Mouse (Mus musculus): ENCODE data around the gene Efcab11.

Efcab11 gene

GRCm38 (mm10) chr12:99756213-99756612, 128.0 kb downstream of the Efcab11 start:
- DNase-seq (ENCODE audit: low spot score): no peak

GRCm38 (mm10) chr12:99752986-99753385, 131.3 kb downstream of the Efcab11 start:
- no peak for DNase-seq (ENCODE audit: low spot score)

GRCm38 (mm10) chr12:99749391-99749790, 134.8 kb downstream of the Efcab11 start:
- DNase-seq (ENCODE audit: low spot score): no peak

- DNase-seq (ENCODE audit: low spot score): no peak
Measured at GRCm38 (mm10) chr12:99741631-99742030, 142.6 kb downstream of the Efcab11 start.

GRCm38 (mm10) chr12:99739211-99739610, 145.0 kb downstream of the Efcab11 start:
- DNase-seq (ENCODE audit: low spot score): no peak

- DNase-seq (ENCODE audit: low spot score): no peak
Measured at GRCm38 (mm10) chr12:99738256-99738655, 146.0 kb downstream of the Efcab11 start.

GRCm38 (mm10) chr12:99736971-99737370, 147.3 kb downstream of the Efcab11 start:
- DNase-seq (ENCODE audit: low spot score): no peak

- DNase-seq (ENCODE audit: low spot score): peak; percentile 39
Measured at GRCm38 (mm10) chr12:99735172-99735571, 149.1 kb downstream of the Efcab11 start.

GRCm38 (mm10) chr12:99724206-99724605, 160.0 kb downstream of the Efcab11 start:
- no peak for DNase-seq (ENCODE audit: low spot score)

GRCm38 (mm10) chr12:99723791-99724190, 160.4 kb downstream of the Efcab11 start:
- DNase-seq (ENCODE audit: low spot score): no peak

GRCm38 (mm10) chr12:99721318-99721717, 162.9 kb downstream of the Efcab11 start:
- DNase-seq (ENCODE audit: low spot score): no peak

- no peak for DNase-seq (ENCODE audit: low spot score)
Measured at GRCm38 (mm10) chr12:99719777-99720176, 164.5 kb downstream of the Efcab11 start.

- DNase-seq (ENCODE audit: low spot score): no peak
Measured at GRCm38 (mm10) chr12:99718161-99718560, 166.1 kb downstream of the Efcab11 start.

- peak; percentile 47 for DNase-seq (ENCODE audit: low spot score)
Measured at GRCm38 (mm10) chr12:99716038-99716610, 168.1 kb downstream of the Efcab11 start.

GRCm38 (mm10) chr12:99715129-99716037, 168.9 kb downstream of the Efcab11 start:
- DNase-seq (ENCODE audit: low spot score): peak; percentile 22

- no peak for DNase-seq (ENCODE audit: low spot score)
Measured at GRCm38 (mm10) chr12:99712214-99712613, 172.0 kb downstream of the Efcab11 start.

- DNase-seq (ENCODE audit: low spot score): no peak
Measured at GRCm38 (mm10) chr12:99702248-99702647, 182.0 kb downstream of the Efcab11 start.

GRCm38 (mm10) chr12:99700380-99700779, 183.9 kb downstream of the Efcab11 start:
- DNase-seq (ENCODE audit: low spot score): no peak

- no peak for DNase-seq (ENCODE audit: low spot score)
Measured at GRCm38 (mm10) chr12:99699379-99700023, 184.7 kb downstream of the Efcab11 start.

GRCm38 (mm10) chr12:99694066-99694465, 190.2 kb downstream of the Efcab11 start:
- DNase-seq (ENCODE audit: low spot score): no peak

GRCm38 (mm10) chr12:99686418-99686992, 197.7 kb downstream of the Efcab11 start:
- DNase-seq (ENCODE audit: low spot score): no peak

GRCm38 (mm10) chr12:99685451-99686100, 198.7 kb downstream of the Efcab11 start:
- no peak for DNase-seq (ENCODE audit: low spot score)
